Mouse (Mus musculus): ENCODE data around the gene Tenm2. TPM values are rescaled to one million over a fixed set of nuclear protein-coding genes. Genes with fewer than 3 reads are reported as not detected.

The Tenm2 gene
- total RNA-seq, 2 experiments from 2014 or later: 2.3 to 3.5 TPM

GRCm38 (mm10) chr11:36292206-36292605 is 943.6 kb downstream of the Tenm2 start:
- DNase-seq (ENCODE audit: low spot score in 2 of 2): no peak

- DNase-seq (ENCODE audit: low spot score in 2 of 2): no peak
Measured at GRCm38 (mm10) chr11:36286246-36286645, 949.5 kb downstream of the Tenm2 start.

GRCm38 (mm10) chr11:36280533-36280932 is 955.2 kb downstream of the Tenm2 start:
- no peak for DNase-seq (ENCODE audit: low spot score in 2 of 2)

- no peak for DNase-seq (ENCODE audit: low spot score in 2 of 2)
Measured at GRCm38 (mm10) chr11:36277903-36278215, 957.9 kb downstream of the Tenm2 start.

- DNase-seq (ENCODE audit: low spot score in 2 of 2): no peak
Measured at GRCm38 (mm10) chr11:36277192-36277902, 958.4 kb downstream of the Tenm2 start.

GRCm38 (mm10) chr11:36276015-36276414 is 959.7 kb downstream of the Tenm2 start:
- no peak for DNase-seq (ENCODE audit: low spot score in 2 of 2)

GRCm38 (mm10) chr11:36272149-36272548 is 963.6 kb downstream of the Tenm2 start:
- DNase-seq (ENCODE audit: low spot score in 2 of 2): no peak

GRCm38 (mm10) chr11:36269945-36270344 is 965.8 kb downstream of the Tenm2 start:
- no peak for DNase-seq (ENCODE audit: low spot score in 2 of 2)

- DNase-seq (ENCODE audit: low spot score in 2 of 2): peak in 1 of 2 experiments; percentile 11
Measured at GRCm38 (mm10) chr11:36264776-36265466, 970.8 kb downstream of the Tenm2 start.

- no peak for DNase-seq (ENCODE audit: low spot score in 2 of 2)
Measured at GRCm38 (mm10) chr11:36263840-36264239, 971.9 kb downstream of the Tenm2 start.

- DNase-seq (ENCODE audit: low spot score in 2 of 2): no peak
Measured at GRCm38 (mm10) chr11:36257187-36257586, 978.6 kb downstream of the Tenm2 start.

GRCm38 (mm10) chr11:36256747-36257146 is 979.0 kb downstream of the Tenm2 start:
- DNase-seq (ENCODE audit: low spot score in 2 of 2): no peak

GRCm38 (mm10) chr11:36254019-36254418 is 981.7 kb downstream of the Tenm2 start:
- DNase-seq (ENCODE audit: low spot score in 2 of 2): no peak

- DNase-seq (ENCODE audit: low spot score in 2 of 2): no peak
Measured at GRCm38 (mm10) chr11:36250111-36250510, 985.7 kb downstream of the Tenm2 start.

GRCm38 (mm10) chr11:36246152-36246551 is 989.6 kb downstream of the Tenm2 start:
- DNase-seq (ENCODE audit: low spot score in 2 of 2): no peak

GRCm38 (mm10) chr11:36244491-36244882 is 991.3 kb downstream of the Tenm2 start:
- no peak for DNase-seq (ENCODE audit: low spot score in 2 of 2)

- DNase-seq (ENCODE audit: low spot score in 2 of 2): no peak
Measured at GRCm38 (mm10) chr11:36243747-36244490, 991.8 kb downstream of the Tenm2 start.

GRCm38 (mm10) chr11:36238890-36239289 is 996.9 kb downstream of the Tenm2 start:
- DNase-seq (ENCODE audit: low spot score in 2 of 2): no peak

GRCm38 (mm10) chr11:36228654-36229053 is 1007.1 kb downstream of the Tenm2 start:
- no peak for DNase-seq (ENCODE audit: low spot score in 2 of 2)

- no peak for DNase-seq (ENCODE audit: low spot score in 2 of 2)
Measured at GRCm38 (mm10) chr11:36228196-36228595, 1007.6 kb downstream of the Tenm2 start.

GRCm38 (mm10) chr11:36226061-36226460 is 1009.7 kb downstream of the Tenm2 start:
- no peak for DNase-seq (ENCODE audit: low spot score in 2 of 2)

All from adrenal gland, postnatal 4 days (tissue).